Mouse (Mus musculus) T-helper 17 cell (primary cell): ENCODE results near the gene Tnfaip6.
"Not testable (repeated sequence)": the region's sequence is repeated elsewhere in the genome, so short reads cannot be mapped to it uniquely, and the experiment has no call there.

ENCODE experiments used
- in situ Hi-C, 2 experiments: fragments of 300-600 bp; cut with MboI, MseI; formaldehyde crosslinking; loops; 1 replicate in 1 of 2; 2 replicates in 1 of 2; pipeline ENCODE4 v1.15.1; 2025; ENCODE audit warnings: high pct_unique_total_duplicates in 2 of 2

The Tnfaip6 gene

DNA sequence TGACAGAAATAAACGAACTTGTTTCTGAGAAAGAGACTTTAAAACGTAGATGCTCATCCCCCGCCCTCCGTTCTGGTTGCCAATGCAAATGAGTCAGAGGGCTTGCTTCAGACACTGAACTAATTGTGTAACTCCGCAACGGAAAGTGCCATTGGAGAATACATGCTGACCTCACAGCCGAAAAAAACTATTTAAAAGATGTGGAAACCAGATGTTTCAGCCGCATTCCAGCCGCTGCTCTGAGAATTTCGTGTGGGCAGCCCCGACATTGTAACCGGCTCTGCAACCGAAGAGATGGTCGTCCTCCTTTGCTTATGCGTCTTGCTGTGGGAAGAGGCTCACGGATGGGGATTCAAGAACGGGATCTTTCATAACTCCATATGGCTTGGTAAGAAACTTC is at the start of gene Tnfaip6:
Tnfaip6 (plus strand) TSS at position 128 of the 400 bp plus-strand sequence.
- in situ Hi-C loops: loop anchor here in 1 of 2 experiments (5.0 kb wide), 1 partner anchor 46 kb away; no protein-coding TSS in a partner anchor

- in situ Hi-C loops: loop anchor here in 1 of 2 experiments (10.0 kb wide), 1 partner anchor 615 kb away; no protein-coding TSS in a partner anchor
Measured at GRCm38 (mm10) chr2:51989559-51989958, 48.2 kb upstream of the Tnfaip6 start.

GRCm38 (mm10) chr2:51991447-51991846 is 46.4 kb upstream of the Tnfaip6 start:
- in situ Hi-C loops: loop anchor here in 1 of 2 experiments (5.0 kb wide), 1 partner anchor 46 kb away; the partner anchor contains the start of gene Tnfaip6

DNA sequence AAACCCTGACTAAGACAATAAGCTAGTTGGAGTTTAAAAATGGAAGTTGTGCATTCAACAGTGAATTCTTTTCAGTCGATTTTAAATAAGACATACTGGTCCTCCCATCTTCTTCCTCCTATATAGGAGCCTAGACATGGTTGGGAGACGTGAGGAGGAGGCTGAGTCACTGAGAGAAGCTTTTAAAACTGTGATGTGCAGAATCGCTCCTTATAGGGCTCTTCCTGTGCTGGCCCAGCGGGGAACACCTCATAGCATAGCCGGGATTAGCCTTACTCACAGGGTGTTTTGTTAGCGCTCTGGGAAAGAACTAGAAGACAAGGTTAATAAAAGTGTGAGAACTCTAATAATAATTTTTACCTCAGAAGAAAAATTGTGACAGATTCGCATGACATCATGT is 37.8 kb upstream of the Tnfaip6 start:
- in situ Hi-C loops: no loop called here

- in situ Hi-C loops: no loop called here
Measured at GRCm38 (mm10) chr2:52001521-52001920, 36.3 kb upstream of the Tnfaip6 start.

DNA sequence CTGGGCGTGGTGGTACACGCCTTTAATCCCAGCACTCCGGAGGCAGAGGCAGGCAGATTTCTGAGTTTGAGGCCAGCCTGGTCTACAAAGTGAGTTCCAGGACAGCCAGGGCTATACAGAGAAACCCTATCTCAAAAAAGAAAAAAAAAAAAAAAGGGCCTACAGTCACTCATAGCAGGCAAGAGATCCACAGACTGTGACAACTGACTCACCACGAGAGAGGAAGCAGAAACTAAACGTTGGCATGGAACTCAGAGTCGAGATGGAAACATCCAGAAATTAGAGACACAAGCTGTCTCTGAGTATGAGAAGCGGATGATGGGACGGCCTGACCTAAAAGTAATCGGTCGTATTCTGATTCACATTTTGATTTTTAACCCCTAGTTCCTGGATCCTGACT is 35.5 kb upstream of the Tnfaip6 start:
- in situ Hi-C loops: not testable (repeated sequence)

- in situ Hi-C loops: no loop called here
Measured at GRCm38 (mm10) chr2:52006380-52006779, 31.4 kb upstream of the Tnfaip6 start.

DNA sequence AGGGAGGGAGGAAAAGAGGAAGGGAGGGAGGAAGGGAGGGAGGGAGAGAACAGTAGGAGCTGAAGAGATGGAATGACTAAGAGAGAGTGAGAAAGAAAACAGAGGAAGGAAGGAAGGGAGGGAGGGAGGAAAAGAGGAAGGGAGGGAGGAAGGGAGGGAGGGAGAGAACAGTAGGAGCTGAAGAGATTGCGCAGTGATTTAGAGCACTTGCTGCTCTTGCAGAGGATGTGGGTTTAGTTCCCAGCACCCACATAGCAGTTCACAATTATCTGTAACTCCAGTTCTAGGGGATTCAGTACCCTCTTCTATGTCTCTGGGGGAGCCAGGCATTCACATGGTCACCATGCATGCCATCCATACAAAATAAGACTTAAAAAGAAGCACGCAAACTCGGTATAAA is 26.0 kb upstream of the Tnfaip6 start:
- in situ Hi-C loops: not testable (repeated sequence)

- in situ Hi-C loops: no loop called here
Measured at GRCm38 (mm10) chr2:52013306-52013820, 24.4 kb upstream of the Tnfaip6 start.

DNA sequence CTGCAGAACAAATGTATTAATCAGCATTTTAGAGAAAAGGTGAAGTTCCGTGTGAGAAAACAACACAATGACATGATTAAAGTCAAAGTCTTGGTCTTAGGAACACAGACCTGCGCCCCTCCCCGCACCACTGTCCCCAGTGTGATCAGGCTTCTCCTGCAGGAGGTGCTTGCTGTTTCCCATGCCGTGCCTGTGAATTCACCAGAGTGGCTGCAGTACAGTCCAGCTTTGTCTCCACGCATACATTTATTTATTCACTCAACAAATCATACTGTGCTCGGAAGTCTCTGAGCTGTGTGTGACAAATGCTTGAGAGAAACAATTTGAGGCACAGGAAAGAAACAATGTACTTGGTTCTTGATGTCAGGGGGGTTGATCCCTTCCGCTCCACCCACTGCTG is 21.4 kb upstream of the Tnfaip6 start:
- in situ Hi-C loops: no loop called here

DNA sequence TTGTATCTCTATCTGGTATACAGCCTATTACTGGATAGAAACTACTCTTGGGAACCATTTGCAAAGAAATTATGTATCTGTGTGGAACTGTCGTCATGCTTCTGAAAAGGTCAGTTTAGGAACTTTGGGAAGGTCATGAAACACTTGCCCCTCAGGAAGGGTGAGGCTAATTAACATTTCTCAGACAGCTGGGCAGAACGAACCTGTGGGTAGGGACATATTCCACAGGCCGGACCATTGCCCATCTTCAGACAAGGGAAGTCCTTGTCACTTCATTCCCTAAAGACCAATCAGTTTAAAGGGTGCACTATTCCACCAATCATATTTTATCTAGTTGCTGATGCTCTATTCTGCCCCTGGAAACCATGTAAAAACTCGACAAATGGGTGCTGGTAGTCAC is 10.7 kb upstream of the Tnfaip6 start:
- in situ Hi-C loops: no loop called here

GRCm38 (mm10) chr2:52029426-52029825 is 8.4 kb upstream of the Tnfaip6 start:
- in situ Hi-C loops: no loop called here

DNA sequence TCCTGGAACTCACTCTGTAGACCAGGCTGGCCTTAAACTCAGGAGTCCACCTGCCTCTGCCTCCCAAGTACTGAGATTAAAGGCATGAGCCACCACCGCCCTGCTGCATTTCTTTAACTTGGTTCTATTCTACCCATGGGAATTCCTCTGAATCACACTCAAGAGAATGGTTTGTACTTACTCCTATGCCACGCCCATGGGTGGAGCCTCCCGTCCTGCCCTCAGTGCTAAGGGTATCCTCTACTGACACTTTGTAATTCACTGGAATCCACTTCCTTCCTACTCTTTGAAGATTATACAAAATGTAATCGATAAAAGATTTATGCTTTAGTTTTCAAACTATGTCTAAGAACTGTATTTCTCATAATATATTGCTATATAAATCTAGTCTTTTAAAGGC is 6.3 kb upstream of the Tnfaip6 start:
- in situ Hi-C loops: no loop called here

DNA sequence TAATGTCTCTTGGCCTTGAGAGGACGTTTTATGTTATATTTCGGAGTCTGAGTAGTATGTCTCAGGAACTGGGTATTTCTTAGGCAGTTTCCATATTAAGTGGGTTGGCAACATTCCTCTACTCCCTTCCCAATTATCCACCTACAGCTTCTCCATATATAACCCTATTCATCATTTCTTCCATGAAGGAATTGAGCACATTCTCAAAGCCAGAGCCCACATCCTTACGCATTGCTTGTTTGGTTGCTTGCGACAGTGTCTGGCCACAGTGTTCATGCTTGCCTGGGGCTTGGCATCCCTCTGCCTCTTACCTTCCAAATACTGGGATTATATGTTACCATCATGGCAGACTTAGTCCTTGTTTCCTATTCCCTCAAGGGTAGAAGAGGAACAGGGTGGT is 3.2 kb upstream of the Tnfaip6 start:
- in situ Hi-C loops: no loop called here

- in situ Hi-C loops: loop anchor here in 1 of 2 experiments (5.0 kb wide), 1 partner anchor 43 kb away; no protein-coding TSS in a partner anchor
Measured at GRCm38 (mm10) chr2:52035144-52035543, 2.7 kb upstream of the Tnfaip6 start.

- in situ Hi-C loops: loop anchor here in 1 of 2 experiments (5.0 kb wide), 1 partner anchor 45 kb away; no protein-coding TSS in a partner anchor
Measured at GRCm38 (mm10) chr2:52036929-52037595, 747 bp upstream of the Tnfaip6 start.

GRCm38 (mm10) chr2:52038558-52038957 is 749 bp downstream of the Tnfaip6 start:
- in situ Hi-C loops: loop anchor here in 1 of 2 experiments (5.0 kb wide), 1 partner anchor 46 kb away; no protein-coding TSS in a partner anchor

DNA sequence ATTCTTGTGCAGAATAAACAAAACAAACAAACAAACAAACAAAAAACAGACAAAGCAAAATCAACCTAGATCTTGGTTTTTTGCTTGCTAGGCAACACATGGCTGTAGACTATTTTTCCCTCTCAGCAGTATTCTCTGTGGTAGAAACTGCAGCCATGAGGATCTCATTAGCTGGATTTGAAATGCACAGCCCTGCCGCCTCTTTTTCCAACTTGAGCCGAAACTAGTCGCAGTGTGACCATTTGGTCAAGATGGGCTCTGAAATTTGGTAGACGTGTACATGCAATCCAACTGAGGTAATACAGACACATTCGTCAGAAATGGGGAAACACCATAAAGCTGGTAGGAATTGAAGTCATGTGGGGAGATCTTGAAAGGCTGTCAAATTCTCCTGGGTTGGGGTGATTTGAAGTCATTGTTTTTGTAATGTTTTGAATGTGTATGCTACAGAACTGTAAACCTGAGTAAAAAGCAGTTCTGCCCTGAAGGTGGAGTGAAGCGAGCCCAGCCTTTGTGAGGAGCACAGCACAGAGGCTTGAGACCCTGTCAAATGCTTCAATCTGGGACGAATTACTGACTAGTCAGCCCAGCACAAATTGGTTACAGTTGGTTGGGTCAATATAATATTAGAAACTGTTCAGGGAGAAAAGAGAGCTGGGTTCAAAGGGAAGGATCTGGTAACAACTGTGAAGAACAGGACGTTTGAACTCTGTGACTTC is 1.4 kb downstream of the Tnfaip6 start:
- in situ Hi-C loops: loop anchor here in 1 of 2 experiments (5.0 kb wide), 1 partner anchor 47 kb away; no protein-coding TSS in a partner anchor

DNA sequence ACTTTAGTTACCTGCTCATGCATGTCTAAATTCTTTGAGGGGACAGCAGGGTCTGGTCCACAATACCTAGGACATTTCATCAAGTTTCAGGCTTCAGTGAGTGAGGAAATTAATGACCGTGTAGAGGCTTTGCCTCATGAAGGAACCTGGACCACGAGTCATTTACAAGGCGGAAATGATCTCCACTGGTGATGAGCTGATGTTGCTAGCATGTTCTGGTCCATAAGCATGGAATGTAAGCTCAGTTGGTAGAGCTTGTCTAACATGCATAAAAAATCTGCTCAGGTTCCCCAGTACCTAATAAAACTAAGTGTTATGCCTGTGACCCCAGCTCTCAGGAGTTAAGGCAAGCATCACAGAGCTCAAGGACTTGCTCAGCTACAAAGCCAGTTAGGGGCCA is 4.3 kb downstream of the Tnfaip6 start:
- in situ Hi-C loops: no loop called here

- in situ Hi-C loops: no loop called here
Measured at GRCm38 (mm10) chr2:52042714-52043113, 4.9 kb downstream of the Tnfaip6 start.

GRCm38 (mm10) chr2:52043485-52043884 is 5.7 kb downstream of the Tnfaip6 start:
- in situ Hi-C loops: no loop called here

DNA sequence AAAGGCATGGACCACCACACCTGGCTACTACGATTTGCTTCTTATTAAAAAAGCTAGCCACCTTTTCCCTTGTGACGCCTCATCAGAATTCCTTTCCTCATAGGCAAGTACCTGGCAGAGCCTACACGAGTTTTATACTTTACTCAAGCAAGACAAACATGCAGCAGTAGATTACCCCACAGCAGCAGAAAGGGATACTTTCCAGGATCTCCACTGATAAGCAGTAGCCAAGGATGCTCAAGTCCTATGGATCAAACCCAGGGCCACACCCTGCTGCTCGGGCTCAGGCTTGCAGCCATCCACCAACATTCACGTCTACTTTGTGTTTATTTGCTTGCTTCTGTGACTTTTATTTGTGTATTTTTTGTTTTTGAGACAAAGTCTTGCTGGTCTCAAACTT is 8.2 kb downstream of the Tnfaip6 start:
- in situ Hi-C loops: no loop called here
